Mouse (Mus musculus) frontal cortex, postnatal 14 days (tissue): Measurements from ENCODE around the gene Jph2.

Source experiments
- DNase-seq, 2 experiments: peaks; one replicate each; pipeline ENCODE4 v3.0.0; 2022; ENCODE audit warnings: low spot score in 2 of 2

Jph2 gene

DNA sequence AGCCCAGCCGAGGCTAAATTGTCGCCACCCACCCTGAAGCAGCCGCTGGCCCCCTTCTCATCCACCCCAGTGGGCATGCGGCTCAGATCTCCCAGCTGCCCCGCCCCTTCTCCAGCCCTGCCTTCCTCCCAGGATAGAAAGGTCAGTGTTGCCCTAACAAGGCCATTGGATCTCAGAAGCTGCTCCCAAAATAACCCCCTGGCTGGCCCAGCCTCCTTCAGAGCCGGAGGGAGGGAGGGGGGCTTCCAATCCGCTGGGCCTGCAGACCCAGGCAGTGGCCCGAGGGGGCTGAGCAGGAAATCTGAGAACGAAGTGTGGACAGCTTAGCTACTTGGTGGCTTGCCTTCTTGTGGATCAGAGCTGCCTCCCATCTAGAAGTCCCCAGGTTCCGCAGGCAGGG lies at the start of gene Jph2:
TSS of gene Jph2 (minus strand) at position 89 of the 400 bp plus-strand sequence.
- no peak for DNase-seq

DNA sequence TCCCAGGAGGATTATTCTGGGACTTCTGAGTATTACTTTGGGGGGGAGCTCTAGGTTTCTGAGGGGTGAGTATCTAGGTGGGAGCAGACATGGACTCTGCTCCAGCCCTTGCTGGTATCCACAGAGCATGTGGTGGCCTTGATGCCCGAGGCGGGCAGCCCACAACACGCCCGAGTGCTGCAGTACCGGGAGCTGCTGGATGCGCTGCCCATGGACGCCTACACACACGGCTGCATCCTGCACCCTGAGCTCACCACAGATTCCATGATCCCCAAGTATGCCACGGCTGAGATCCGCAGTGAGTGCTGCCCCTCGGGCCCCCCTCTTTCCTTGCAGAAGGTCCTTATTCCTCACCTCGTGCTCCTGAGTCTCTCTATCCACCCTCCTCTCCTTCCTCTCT lies 49.6 kb upstream of the Jph2 start:
- no peak for DNase-seq

DNA sequence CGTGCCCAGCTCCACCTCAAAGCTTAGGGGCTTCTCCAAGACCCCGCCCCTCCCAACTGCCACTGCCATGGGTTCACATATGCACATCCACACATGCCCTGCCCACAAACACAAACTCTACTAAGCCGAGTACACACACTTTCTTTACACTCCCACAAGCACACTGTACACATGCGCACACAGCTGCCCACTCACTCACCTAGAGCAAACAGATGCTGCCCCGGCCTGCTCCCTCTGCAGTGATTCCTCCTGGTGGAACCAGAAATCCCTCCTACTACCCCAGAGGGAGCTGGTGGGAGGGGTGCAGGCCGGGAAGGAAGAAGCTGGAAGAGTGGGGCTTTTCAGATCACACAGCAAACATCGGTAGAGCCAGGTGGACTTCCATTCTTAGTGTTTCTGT lies 46.2 kb upstream of the Jph2 start:
- no peak for DNase-seq

DNA sequence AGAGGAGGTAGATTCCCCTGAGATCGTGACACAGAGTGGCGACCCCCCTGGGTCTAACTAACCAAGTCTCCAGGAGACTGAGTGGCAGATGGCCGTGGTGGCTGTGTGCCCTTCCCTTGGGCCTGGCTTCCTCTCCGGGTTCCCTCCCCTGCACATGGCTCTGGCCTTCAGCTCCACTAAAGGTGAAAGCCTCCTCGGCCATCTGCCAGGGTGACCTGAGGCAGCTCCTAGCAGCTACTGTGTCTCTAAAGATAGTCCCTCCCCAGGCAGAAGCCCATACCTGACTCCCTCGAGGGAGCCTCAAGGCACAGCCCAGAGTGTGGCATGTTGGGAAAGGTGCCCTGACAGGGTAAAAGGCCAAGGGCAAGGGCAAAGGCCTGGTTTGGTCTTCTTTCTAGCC lies 45.8 kb upstream of the Jph2 start:
- no peak for DNase-seq

DNA sequence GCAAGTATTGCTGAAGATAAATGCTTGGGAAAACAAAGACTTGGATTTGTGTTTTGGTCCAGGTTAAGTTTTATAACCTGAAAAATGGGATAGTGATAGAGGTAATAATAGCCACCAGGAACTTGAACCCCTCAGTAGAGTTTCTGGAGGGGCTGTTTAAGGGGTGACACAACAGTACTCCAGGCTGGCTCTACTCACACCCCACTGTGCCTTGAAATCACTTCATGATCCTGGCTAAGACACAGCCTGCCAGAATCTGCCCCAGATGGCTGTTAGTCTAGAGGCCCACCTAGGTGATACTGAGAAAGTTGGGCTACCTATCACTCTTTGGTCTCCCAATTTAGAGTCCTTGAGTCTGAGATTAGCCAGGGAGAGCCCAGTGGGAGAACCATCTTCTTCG lies 41.7 kb upstream of the Jph2 start:
- no peak for DNase-seq

DNA sequence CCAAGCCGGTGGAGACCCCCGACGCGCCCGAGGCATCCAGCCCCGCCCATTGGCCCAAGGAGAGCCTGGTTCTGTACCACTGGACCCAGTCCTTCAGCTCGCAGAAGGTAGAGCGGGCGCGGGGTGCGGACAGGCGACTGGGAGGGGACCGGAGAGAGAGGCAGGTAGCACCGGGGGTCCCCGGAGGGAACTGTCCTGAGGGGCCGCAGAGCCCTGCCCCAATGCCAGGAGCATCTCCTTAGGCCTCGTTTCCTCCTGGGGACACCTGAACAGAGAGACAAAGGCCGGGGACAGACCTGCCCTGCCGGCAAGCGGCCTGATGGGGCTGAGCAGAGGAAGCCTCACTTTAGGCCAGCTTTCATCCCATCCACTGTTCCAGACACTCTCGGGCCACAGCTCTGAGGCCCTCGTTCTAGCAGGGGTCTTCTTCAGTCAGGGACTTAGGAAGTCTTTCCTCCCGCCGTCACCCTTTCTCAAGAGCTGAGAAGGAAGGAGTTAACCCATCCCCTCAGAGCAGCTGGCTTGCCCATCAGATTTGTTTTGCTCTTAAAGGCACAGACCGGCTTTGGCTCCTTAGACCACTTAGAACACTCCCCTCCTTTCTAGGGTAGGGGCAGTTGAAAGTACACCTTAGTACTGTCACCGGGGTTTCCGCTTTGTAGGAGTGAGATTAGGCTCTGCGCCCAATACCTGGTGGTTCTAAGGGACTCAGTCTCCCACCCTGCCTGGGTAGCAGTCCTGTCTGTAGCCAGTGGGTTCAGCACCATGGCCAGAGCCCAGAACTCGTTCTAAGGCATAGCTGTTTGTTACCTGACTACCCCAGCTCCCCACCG lies 41.0 kb upstream of the Jph2 start:
- no peak for DNase-seq

DNA sequence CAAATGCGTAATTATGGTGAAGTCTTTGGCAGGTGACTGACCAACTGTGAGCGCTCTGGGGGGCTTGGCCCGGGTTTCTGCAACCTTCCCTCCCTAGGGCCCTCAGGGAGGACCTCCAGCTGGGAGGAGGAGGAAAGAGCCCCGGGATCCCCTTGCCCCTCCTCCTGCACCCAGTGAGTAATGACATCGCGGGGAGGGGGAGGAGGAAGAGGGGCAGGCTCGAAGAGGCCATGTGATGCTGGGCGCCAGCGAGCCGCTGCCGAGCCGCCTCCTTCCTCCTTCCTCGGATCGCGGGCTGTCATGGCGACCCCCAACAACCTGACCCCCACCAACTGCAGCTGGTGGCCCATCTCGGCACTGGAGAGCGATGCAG lies 40.4 kb upstream of the Jph2 start, which contains the start of gene Gdap1l1:
TSS of gene Gdap1l1 (plus strand) at position 231 of the 373 bp plus-strand sequence.
- peak; percentile 57 to 75 for DNase-seq

DNA sequence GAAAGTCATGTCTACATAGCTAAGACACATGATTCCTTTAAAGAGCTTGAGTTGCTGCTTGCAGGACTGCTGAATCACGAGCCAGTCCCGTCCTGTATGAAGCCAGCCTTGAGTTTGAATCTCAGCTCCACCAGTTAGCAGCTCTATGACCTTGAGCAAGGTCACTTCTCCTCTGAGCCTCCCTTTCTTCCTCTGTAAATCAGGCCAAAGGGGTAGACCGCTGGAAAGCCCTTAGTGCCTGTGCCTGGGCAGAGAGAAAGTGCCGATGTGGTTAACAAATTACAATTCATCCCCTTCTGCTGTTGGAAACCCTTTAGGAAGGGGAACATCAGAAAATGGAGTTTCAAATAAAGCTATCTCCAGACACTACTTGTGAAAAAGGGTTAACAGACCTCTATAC lies 40.0 kb upstream of the Jph2 start:
- no peak for DNase-seq

DNA sequence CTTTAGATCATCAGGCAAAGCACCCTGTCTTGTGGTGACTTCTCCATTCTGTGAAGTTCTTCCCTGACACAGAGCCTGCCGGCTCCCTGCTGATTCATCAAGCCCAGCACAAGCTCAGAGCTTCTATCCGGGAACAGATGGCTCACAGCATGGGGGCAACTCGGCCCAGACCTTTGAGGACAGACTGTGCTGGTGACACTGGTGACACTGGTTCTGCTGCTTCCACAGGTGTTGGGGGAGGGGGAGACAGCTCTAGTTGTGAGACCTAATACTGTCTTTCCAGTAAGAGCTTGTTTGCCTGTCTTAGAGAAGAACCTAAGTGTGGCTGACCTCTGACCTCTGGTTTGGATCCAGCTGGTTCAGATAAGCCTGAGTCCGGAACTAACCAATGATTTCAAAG lies 36.2 kb upstream of the Jph2 start:
- no peak for DNase-seq

DNA sequence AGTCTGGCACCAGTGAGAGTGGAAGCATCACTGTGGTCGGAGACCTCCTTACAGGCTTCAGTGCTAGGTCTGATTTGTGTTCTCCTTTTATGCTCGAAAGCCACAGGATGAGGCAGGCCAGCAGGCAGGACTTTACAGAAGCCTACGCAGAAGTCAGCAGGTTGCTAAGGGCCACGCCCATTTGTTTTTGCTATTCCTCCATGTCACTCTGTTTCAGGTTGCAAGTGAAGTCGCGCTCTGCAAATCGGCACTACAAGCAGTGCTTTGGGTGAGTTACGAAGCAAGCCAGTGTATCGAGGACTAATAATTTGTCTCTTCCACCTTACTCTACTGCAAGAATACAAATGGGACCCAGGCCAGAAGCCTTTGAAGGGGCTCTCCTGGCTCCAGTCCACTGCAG lies 33.5 kb upstream of the Jph2 start:
- DNase-seq = no peak

DNA sequence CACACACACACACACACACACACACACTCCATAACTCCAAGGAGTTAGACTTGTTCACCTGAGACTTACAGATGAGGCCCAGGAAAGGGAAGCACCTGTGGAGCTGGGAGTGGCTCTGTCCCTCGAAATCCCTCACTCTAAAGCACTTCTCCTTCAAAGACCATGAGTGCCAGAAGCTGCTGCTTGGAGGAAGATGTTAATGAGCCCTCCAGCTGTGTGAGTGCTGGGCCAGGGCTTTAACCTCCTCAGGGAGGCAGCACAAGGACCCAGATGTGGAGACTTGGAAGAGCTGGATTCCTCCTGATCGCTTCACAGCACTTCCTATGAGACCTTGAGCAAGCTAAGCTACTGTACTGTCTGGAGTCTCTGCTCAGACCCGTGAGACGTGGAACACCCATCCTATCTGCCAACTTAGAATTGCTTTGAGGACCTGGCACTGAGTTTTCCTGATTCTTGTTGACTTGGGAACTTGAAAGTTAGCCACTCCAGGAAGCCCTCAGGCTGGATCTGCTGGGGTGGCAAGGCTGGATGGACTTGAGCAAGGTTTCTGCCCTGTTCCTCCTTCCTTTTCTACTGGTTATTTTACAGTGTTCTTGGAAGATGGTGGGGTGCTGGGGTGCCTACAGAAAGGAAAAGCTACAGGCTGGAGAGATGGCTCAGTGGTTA lies 30.7 kb upstream of the Jph2 start:
- DNase-seq = no peak

DNA sequence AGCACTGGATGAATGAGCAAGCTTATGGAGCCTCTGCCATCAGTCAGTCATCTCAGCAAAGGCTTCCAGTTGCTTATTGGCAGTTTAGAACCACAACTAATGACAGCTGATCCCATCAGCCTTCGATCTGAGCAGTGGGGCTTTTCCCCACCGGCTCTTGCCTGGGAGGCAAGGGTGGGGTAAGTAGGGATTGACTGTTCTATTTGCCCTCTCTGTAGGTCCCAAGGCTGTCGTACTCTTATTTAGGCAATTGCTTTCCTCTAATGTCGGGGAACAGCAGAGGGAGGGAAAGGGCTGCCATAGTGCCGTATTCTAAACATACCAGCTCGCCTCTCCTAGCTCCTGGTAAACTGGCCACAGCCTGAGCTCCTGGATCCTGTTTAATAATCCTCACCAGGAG lies 26.8 kb upstream of the Jph2 start, which contains the start of gene Oser1:
TSS of gene Oser1 (minus strand) at position 101 of the 400 bp plus-strand sequence.
- no peak for DNase-seq

DNA sequence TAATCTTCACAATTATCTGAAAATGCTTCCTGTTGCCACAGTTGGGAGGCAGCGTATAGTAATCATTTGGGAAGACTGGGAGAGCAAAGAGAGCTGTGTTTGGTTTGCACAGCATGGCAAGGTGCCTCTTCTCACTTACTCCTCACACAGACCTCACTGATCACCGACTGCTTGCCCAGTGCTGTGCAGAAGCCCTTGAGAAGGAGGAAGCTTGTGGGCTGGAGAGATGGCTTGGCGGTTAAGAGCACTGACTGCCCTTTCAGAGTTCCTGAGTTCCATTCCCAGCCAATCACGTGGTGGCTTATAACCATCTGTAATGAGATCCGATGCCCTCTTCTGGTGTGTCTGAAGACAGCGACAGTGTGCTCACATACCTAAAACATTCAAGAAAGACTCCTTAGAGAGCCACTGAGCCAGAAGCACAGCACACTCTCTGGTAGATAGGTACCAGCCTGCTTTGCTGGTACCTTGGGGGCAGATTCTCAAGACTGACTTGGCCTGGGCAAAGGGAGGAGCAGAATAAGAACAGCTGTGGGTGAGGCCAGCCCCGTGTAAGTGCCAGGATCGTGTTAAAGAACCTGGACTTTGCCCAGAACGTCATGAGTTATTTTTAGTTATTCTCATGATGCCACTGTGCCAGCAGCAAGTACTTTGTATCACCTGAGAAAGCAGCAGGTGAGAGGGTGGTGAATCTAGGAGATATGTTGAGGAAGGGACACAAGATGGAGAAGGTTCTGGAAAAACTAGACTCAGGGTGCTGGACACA lies 25.3 kb upstream of the Jph2 start:
- DNase-seq = no peak

DNA sequence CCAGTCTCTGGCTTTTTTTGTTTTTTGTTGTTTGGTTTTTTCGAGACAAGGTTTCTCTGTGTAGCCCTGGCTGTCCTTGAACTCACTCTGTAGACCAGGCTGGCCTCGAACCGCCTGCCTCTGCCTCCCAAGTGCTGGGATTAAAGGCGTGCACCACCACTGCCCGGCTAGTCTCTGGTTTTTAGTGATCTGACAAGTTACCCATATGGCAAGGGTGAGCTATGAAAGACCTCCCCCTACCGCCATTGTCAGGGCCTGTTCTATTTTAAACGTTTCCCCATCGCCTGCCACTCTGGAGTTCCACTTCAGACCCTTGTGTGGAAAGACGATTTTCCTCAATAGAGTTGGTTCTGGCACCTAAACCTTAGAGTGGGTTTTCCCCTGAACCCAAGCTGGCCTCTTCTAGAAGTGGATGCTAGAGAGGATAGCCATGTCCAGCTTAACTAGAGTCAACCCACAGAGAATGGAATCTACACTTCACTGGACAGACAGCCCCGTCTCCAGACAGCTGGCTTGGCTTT lies 22.6 kb upstream of the Jph2 start:
- no peak for DNase-seq

DNA sequence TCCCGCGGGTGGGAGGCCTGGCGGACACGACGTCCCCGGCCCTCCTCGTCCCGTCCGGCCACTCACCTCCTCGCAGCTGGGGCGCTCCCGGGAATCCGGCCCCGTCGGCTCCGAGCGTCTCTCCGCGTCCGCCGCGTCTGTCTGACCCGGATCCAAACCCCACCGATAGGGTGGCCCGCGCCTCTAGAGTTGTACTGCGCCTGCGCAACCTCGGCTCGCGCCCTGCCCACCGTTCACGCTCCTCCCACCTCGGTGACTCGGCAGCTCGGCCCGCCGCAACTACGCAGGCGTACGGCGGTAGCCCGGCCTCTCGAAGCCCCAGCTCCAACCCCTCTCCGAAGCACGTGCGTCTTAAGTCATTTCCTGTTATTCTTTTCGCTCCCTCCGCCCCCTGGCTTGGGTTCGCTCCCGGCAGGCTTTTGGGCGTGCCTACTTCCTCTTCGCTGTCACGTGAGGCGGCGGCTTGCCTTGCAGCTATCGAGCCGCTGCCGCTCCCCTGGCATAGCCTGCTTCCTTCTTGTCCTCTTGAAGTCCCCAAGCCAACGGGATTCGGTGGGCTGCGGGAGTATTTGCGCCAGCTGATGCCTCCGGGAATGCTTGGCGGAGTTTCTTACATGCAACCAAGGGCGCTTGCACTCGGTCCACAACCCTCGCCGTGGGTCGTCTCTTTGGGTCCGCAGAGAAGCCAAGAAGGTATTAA lies 21.7 kb upstream of the Jph2 start:
- peak; percentile 99 for DNase-seq

DNA sequence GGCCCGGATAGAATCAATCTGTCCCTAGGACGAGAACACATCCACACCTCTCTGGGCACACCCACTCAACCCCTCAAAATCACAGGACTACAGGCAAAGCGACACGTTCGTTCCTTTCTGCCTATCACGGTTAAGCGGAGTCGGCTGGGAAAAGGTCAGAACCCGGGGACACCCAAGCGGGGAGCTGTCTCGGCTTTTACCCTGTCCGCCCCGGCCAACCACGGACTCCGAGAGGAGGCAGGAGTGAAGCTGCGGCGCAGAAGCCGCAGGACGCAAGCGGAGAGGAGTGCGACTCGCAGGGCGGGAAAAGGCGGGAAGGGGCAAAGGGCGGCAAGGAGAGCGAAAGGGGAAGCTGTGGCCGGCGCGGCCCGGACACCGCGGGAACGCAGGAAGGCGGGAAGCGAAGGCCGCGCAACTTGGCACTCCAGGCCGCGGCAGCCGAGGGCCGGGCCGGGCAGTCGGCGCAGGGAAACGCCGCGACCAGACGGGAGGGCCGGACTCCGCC lies 21.1 kb upstream of the Jph2 start:
- DNase-seq = peak in 1 of 2 experiments; percentile 39

DNA sequence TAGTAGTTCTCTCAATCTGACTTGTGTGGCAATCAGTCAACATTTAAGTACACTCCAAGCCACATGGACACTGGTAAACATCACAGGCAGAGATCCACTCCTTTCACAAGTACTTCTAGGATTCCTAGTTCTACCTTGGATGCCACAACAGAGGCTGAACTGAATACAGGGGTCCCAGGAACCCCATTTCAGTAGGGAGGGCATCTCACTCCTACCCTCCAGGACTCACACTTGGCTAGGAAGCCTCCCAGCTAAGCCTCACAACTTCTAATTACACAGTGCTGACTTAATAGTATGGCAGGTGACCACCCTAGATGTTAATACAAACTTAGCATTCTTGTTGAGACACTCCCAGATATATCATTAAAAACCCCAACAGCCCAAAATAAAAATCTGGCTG lies 20.0 kb upstream of the Jph2 start:
- DNase-seq = no peak

DNA sequence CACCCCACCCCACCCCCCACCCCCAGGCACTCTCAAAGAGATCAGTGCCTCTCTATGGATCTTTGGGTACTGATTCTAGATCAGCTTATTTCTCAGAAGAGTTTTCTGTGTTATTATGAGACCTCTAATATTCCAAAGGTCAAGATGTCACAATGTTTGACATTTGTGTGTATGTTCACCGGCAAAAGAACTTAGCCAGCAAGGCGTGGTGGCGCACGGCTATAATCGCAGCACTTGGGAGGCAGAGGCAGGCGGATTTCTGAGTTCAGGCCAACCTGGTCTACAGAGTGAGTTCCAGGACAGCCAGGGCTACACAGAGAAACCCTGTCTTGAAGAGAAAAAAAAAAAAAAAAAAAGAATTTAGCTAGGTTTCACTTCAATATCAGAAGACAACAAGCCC lies 19.2 kb upstream of the Jph2 start:
- no peak for DNase-seq

DNA sequence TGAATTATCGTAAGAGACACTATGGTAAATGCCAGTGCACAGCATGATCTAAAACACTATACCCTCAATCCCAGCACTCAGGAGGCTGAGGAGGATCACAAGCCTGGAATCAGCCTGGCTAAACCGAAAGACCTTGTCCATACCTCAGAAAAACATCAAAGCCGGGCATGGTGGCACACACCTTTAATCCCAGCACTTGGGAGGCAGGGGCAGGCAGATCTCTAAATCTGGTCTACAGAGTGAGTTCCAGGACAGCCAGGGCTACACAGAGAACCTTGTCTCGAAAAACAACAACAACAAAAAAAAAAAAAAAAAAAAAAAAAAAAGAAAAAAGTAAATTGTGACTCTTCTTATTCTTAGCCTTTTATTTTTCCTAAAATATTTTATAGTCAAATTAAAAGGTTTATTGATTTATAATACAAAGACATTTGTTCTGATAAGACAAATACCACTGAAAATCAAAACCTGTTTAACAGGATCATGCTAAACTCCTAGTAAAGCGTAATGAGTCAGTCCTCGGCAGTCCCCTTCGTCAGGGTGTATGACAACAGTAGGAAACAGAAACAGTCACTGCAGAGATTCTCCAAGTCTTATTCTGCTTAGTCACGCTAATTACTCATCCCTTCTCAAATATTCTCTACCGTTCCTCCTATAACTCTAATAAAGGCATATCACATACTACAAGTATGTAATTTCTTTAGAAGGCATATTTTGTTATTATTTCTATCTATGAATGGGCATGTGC lies 15.2 kb upstream of the Jph2 start:
- no peak for DNase-seq

DNA sequence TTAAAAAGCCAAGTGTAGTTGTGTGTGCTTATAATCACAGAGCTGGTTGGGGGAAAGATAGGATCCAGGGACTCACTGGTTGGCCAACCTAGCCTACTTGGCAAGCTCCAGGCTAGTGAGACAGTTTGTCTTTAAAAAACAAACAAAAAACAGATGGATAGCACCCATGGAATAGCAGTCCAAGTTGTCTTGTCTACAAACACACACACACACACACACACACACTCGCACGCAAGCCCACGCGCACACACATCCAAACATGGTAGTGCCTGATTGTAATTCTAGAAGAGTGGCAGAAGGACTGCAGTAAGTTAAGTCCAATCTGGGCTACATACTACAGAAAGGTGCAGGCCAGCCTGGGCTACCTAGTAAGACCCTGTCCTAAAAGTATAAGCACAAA lies 14.6 kb upstream of the Jph2 start:
- no peak for DNase-seq

DNA sequence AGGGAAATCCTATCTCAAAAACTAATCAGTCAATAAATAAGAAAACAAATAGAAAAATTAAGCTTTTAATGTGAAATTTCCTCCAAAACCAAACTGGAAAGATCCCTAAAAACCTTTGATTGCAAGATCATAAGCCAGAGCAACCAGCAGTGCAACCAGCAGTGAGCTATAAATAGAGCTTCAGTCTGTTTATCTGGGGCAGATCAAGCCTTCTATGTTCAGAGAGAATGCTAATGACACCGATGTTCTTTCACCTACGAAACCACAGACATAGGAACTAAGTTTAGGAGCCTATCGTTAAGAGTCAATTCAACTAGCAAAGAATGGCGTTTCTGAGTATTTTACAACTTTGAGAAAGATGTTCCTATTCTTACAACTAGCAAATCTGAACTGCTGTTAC lies 14.0 kb upstream of the Jph2 start:
- DNase-seq = no peak
